Mouse (Mus musculus) embryonic facial prominence, embryonic 10.5 days (tissue): ENCODE data around the gene Herpud1. TPM values are rescaled to one million over a fixed set of nuclear protein-coding genes. Genes with fewer than 3 reads are reported as not detected.

ENCODE experiments used
- DNase-seq: peaks from one replicate; pipeline ENCODE4 v3.0.0-alpha.2; 2017; ENCODE audit warnings: low spot score
- H3K27ac ChIP-seq: fragments of 300-500 bp; sonication (generic); replicated peaks from 2 replicates; pipeline ENCODE4 v1.5.1; 2016; ENCODE audit warnings: mild to moderate bottlenecking
- H3K27me3 ChIP-seq: fragments of 300-500 bp; sonication (generic); replicated peaks from 2 replicates; pipeline ENCODE4 v1.6.1; 2016; ENCODE audit warnings: low read depth, mild to moderate bottlenecking; ENCODE audit not compliant: poor library complexity, severe bottlenecking
- H3K36me3 ChIP-seq: fragments of 300-500 bp; sonication (generic); replicated peaks from 2 replicates; pipeline ENCODE4 v1.6.1; 2016; ENCODE audit warnings: mild to moderate bottlenecking, moderate library complexity
- H3K4me1 ChIP-seq: fragments of 300-500 bp; sonication (generic); 2 replicates; pipeline ENCODE4 v1.6.1; 2016
- H3K4me3 ChIP-seq: fragments of 300-500 bp; sonication (generic); 2 replicates; pipeline ENCODE4 v1.5.1; 2016; ENCODE audit warnings: mild to moderate bottlenecking, moderate library complexity
- H3K9me3 ChIP-seq: fragments of 300-500 bp; sonication (generic); 2 replicates; pipeline ENCODE4 v1.6.1; 2016; ENCODE audit warnings: mild to moderate bottlenecking
- WGBS: fragments of 180-500 bp; shearing (Covaris S2); methylation state at CpG from one replicate; pipeline ENCODE4 v1.1.7; 2016; 5-methylcytosine and 5-hydroxymethylcytosine counted together
- polyA plus RNA-seq: library from polyadenylated mRNA; unstranded; fragments of >200 nt; fragmentation: Nextera tagmentation; extraction: Ambion mirVana; gene quantifications from 2 replicates; pipeline ENCODE4 v1.2.1, GENCODE M21; 2016

Gene Herpud1
- polyA plus RNA-seq, 1 experiment from 2014 or later, result 53.2 TPM

- DNase-seq, result no peak
- WGBS, result 80% methylated on average over 11 of the region's 11 CpGs
These were observed 8.5 kb upstream of the Herpud1 start for GRCm38 (mm10) chr8:94377714-94378205.

GRCm38 (mm10) chr8:94378763-94379415 is 7.3 kb upstream of the Herpud1 start:
- H3K27ac ChIP-seq, result no peak overlapping the region
- no peaks in the 10 kb centered on the region for H3K36me3 ChIP-seq
- no peaks in the 10 kb centered on the region for H3K4me1 ChIP-seq
- no peak overlapping the region for H3K4me3 ChIP-seq
- no peaks in the 10 kb centered on the region for H3K9me3 ChIP-seq
- WGBS, result 90% methylated on average over 15 of the region's 15 CpGs
- no peaks in the 10 kb centered on the region for H3K27me3 ChIP-seq
- no peak for DNase-seq

More at GRCm38 (mm10) chr8:94377714-94378205, 8.5 kb upstream of the Herpud1 start:
- H3K9me3 ChIP-seq, result no peaks in the 10 kb centered on the region
- H3K27me3 ChIP-seq, result no peaks in the 10 kb centered on the region
- H3K4me3 ChIP-seq, result no peak overlapping the region
- no peaks in the 10 kb centered on the region for H3K36me3 ChIP-seq
- H3K27ac ChIP-seq, result no peak overlapping the region
- no peaks in the 10 kb centered on the region for H3K4me1 ChIP-seq

GRCm38 (mm10) chr8:94379686-94380085 is 6.6 kb upstream of the Herpud1 start:
- H3K36me3 ChIP-seq, result no peaks in the 10 kb centered on the region
- no peak overlapping the region for H3K27ac ChIP-seq
- DNase-seq, result no peak
- no peaks in the 10 kb centered on the region for H3K27me3 ChIP-seq
- no peaks in the 10 kb centered on the region for H3K4me1 ChIP-seq
- no peak overlapping the region for H3K4me3 ChIP-seq
- WGBS, result 90% methylated on average over 9 of the region's 9 CpGs
- H3K9me3 ChIP-seq, result no peaks in the 10 kb centered on the region

DNA sequence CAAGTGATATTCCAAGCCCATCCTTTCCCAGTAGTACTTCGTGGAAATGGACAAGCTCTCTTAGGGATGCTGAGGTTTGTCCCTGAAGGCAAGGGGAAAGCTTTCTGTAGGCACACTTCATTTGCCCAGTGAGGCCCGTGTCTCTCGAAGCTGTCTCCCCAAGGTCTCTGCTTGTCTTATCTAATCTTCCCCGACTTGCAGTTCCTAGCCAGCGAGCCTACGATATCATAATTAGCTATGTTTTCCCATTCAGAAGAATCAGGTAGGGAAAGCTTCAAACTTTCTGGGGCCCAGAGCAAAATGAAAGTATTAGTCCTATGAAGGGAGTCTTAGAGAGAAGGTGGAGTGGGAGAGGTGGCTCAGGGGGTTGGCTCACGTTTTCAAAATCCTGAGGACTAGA is 2.1 kb upstream of the Herpud1 start:
- 88% methylated on average over 7 of the region's 7 CpGs for WGBS
- Histone ChIP-seq H3K4me3 (no peak overlapping the region), H3K36me3 (no peaks in the 10 kb centered on the region), H3K27ac (no peak overlapping the region), H3K9me3 (no peaks in the 10 kb centered on the region), H3K27me3 (no peaks in the 10 kb centered on the region), H3K4me1 (peaks cover 18% of the 10 kb centered on the region)
- no peak for DNase-seq

DNA sequence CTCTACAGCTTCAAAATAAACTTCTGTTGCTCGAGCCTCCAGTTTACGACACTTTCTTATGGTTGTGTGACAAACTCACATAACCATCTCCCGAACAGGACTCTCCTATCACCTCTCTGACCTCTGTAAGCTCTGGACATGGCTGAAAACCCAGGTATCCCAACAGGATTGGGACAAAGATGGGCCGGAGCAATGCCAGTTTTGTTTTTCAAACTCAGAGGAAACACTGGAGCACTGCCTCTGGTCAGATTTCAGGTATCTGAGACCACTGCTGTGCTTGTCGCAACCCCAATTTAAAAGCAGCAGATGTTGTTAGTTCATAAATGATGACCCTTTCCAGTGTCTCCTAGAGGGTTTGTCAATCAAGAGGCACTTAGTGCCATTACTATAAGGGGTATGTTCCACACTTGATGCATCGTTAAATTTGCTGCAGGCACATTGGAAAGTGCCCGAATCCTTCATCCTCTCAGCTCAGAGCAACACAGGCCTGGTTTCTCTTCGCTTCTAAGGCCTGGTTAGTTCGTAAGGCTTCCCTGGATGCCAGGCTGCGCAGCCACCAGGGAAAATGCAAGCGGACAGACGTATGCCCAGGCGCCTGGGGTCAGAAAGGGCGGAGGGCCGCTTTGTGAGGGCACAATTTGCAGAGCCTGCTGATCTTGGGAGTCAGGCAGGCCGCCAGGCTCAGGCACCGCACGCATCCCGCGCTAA is 578 bp upstream of the Herpud1 start:
- 28% methylated on average over 20 of the region's 20 CpGs for WGBS

DNA sequence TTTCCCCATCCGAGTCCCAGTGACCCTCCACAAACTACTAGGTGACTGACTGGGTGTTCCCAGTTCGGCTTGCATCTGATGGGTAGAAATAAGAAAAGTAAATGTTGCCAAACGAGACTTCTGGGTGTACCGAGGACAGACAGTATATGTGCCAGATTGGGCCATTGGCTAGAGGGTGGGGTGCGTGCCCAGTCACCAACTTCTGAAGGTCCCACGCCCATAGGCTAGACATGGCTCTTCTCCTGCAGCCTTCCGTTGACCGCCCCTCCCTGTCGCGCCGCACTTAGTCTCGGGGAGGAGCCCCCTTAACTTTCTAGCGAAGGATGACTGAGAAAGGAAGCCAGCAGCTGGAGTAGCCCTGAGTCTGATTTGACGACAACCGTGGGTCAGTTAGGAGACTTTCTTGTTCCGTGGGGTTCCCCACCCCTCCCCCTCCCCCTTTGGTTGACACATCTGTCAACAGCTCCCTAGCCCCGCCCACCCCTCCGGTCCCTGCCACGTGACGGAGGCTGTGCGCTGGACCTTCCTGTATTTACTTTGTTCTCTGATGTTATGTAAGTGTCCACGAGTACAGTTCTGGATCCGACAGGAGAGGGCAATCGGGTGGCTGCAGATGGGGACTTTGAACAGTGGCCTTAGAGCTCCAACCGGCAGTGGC is 918 bp downstream of the Herpud1 start:
- Histone ChIP-seq H3K4me1 (peaks cover 18% of the 10 kb centered on the region), H3K27ac (peak overlapping the region; percentile 95), H3K27me3 (no peaks in the 10 kb centered on the region), H3K36me3 (peaks cover 30% of the 10 kb centered on the region), H3K4me3 (peak overlapping the region; percentile 72), H3K9me3 (no peaks in the 10 kb centered on the region)
- DNase-seq, result peak; percentile 88
- under 1% methylated on average over 25 of the region's 25 CpGs for WGBS

More for the DNA sequence above, 578 bp upstream of the Herpud1 start:
- Histone ChIP-seq H3K36me3 (peaks cover 15% of the 10 kb centered on the region), H3K27me3 (no peaks in the 10 kb centered on the region), H3K4me1 (peaks cover 18% of the 10 kb centered on the region), H3K4me3 (peak overlapping the region; percentile 72), H3K27ac (peak overlapping the region; percentile 95), H3K9me3 (no peaks in the 10 kb centered on the region)
- no peak for DNase-seq

GRCm38 (mm10) chr8:94387785-94388184 is 1.5 kb downstream of the Herpud1 start:
- peak overlapping the region; percentile 95 for H3K27ac ChIP-seq
- no peaks in the 10 kb centered on the region for H3K9me3 ChIP-seq
- no peak for DNase-seq
- peak overlapping the region; percentile 72 for H3K4me3 ChIP-seq
- H3K36me3 ChIP-seq, result peaks cover 36% of the 10 kb centered on the region
- 38% methylated on average over 6 of the region's 6 CpGs for WGBS
- no peaks in the 10 kb centered on the region for H3K27me3 ChIP-seq
- H3K4me1 ChIP-seq, result peaks cover 18% of the 10 kb centered on the region

GRCm38 (mm10) chr8:94389531-94389930 is 3.3 kb downstream of the Herpud1 start:
- no peak for DNase-seq
- peaks cover 53% of the 10 kb centered on the region for H3K36me3 ChIP-seq

GRCm38 (mm10) chr8:94390429-94390828 is 4.2 kb downstream of the Herpud1 start:
- Histone ChIP-seq H3K4me3 (no peak overlapping the region), H3K36me3 (peaks cover 62% of the 10 kb centered on the region)

More at GRCm38 (mm10) chr8:94389531-94389930, 3.3 kb downstream of the Herpud1 start:
- Histone ChIP-seq H3K4me3 (no peak overlapping the region), H3K4me1 (peaks cover 18% of the 10 kb centered on the region), H3K27ac (no peak overlapping the region), H3K27me3 (no peaks in the 10 kb centered on the region), H3K9me3 (no peaks in the 10 kb centered on the region)
- WGBS, result 91% methylated on average over 6 of the region's 6 CpGs

GRCm38 (mm10) chr8:94390910-94391309 is 4.7 kb downstream of the Herpud1 start:
- no peaks in the 10 kb centered on the region for H3K27me3 ChIP-seq
- 94% methylated on average over 8 of the region's 8 CpGs for WGBS
- H3K36me3 ChIP-seq, result peaks cover 67% of the 10 kb centered on the region
- H3K4me1 ChIP-seq, result peaks cover 12% of the 10 kb centered on the region
- H3K27ac ChIP-seq, result no peak overlapping the region
- no peaks in the 10 kb centered on the region for H3K9me3 ChIP-seq
- no peak overlapping the region for H3K4me3 ChIP-seq
- no peak for DNase-seq

More at GRCm38 (mm10) chr8:94390429-94390828, 4.2 kb downstream of the Herpud1 start:
- H3K27me3 ChIP-seq, result no peaks in the 10 kb centered on the region
- peaks cover 17% of the 10 kb centered on the region for H3K4me1 ChIP-seq
- H3K9me3 ChIP-seq, result no peaks in the 10 kb centered on the region
- DNase-seq, result no peak
- 95% methylated on average over 6 of the region's 6 CpGs for WGBS
- H3K27ac ChIP-seq, result no peak overlapping the region

DNA sequence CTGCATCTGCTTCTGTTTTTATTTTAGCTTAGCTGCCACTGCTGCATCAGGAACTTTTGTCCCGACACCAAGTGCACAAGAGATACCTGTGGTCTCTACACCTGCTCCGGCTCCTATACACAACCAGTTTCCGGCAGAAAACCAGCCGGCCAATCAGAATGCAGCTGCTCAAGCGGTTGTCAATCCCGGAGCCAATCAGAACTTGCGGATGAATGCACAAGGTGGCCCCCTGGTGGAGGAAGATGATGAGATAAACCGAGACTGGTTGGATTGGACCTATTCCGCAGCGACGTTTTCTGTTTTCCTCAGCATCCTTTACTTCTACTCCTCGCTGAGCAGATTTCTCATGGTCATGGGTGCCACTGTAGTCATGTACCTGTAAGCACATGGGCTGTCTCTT is 5.9 kb downstream of the Herpud1 start:
- Histone ChIP-seq H3K9me3 (no peaks in the 10 kb centered on the region), H3K27me3 (no peaks in the 10 kb centered on the region), H3K4me3 (no peak overlapping the region), H3K4me1 (peaks cover 5% of the 10 kb centered on the region), H3K36me3 (peaks cover 78% of the 10 kb centered on the region), H3K27ac (no peak overlapping the region)
- WGBS, result 81% methylated on average over 12 of the region's 12 CpGs
- DNase-seq, result peak; percentile 56

- WGBS, result 87% methylated on average over 6 of the region's 6 CpGs
- Histone ChIP-seq H3K27me3 (no peaks in the 10 kb centered on the region), H3K36me3 (peaks cover 83% of the 10 kb centered on the region), H3K9me3 (no peaks in the 10 kb centered on the region), H3K27ac (no peak overlapping the region), H3K4me3 (no peak overlapping the region), H3K4me1 (peaks cover 4% of the 10 kb centered on the region)
- DNase-seq, result no peak
These were observed 6.4 kb downstream of the Herpud1 start for GRCm38 (mm10) chr8:94392648-94393047.
